8 mouse cellular contexts compared by ENCODE assay signal in genomic region chr1:131119026-131119425, GRCm38 (mm10). TPM values are rescaled to one million over a fixed set of nuclear protein-coding genes. Genes with fewer than 3 reads are reported as not detected.
DNase-seq lines count a peak whose midpoint lies in the region; ATAC-seq and TF ChIP-seq lines count a peak whose summit lies in the region.

No protein-coding gene starts in this region.

- no peak overlapping the region for H3K4me3 ChIP-seq in heart, postnatal 0 days (ENCODE audit: low read depth, low read length)
- H3K4me3 ChIP-seq in G1E (ENCODE audit: low read depth, low read length) = peak overlapping the region; percentile 18; the same call in 1 of the 2 replicates
- no peak overlapping the region for H3K4me3 ChIP-seq in midbrain, embryonic 13.5 days (replicated peaks)
- H3K4me3 ChIP-seq in forebrain, embryonic 12.5 days (replicated peaks) = no peak overlapping the region

- H3K27me3 ChIP-seq in heart, postnatal 0 days (ENCODE audit: control insufficient read depth, insufficient read depth, low read length) = no peaks in the 10 kb centered on the region
- H3K27me3 ChIP-seq in G1E (ENCODE audit: insufficient read depth, low read length) = peaks cover 32% of the 10 kb centered on the region
- H3K27me3 ChIP-seq in midbrain, embryonic 13.5 days = no peaks in the 10 kb centered on the region
- H3K27me3 ChIP-seq in forebrain, embryonic 12.5 days = no peaks in the 10 kb centered on the region

- H3K9ac ChIP-seq in heart, postnatal 0 days (replicated peaks; ENCODE audit: low read depth, low read length) = no peak overlapping the region
- H3K9ac ChIP-seq in midbrain, embryonic 13.5 days (replicated peaks) = no peak overlapping the region
- no peak overlapping the region for H3K9ac ChIP-seq in forebrain, embryonic 12.5 days

- 68% methylated on average over 2 of the region's 2 CpGs for WGBS in heart, postnatal 0 days
- WGBS in midbrain, embryonic 13.5 days = 71% methylated on average over 2 of the region's 2 CpGs
- WGBS in forebrain, embryonic 12.5 days = 63% methylated on average over 2 of the region's 2 CpGs

- no peaks in the 10 kb centered on the region for H3K9me3 ChIP-seq in heart, postnatal 0 days (replicated peaks; ENCODE audit: control insufficient read depth, low read length)
- no peaks in the 10 kb centered on the region for H3K9me3 ChIP-seq in G1E (replicated peaks)
- no peaks in the 10 kb centered on the region for H3K9me3 ChIP-seq in midbrain, embryonic 13.5 days
- H3K9me3 ChIP-seq in forebrain, embryonic 12.5 days = no peaks in the 10 kb centered on the region

- no peak for DNase-seq in heart, postnatal 0 days (ENCODE audit: low spot score)
- DNase-seq in heart, adult 9 months (ENCODE audit: low spot score in 2 of 2) = no peak
- DNase-seq in G1E (ENCODE audit: low spot score) = no peak
- peak; percentile 44 for DNase-seq in kidney, postnatal 14 days
- no peak for DNase-seq in frontal cortex, postnatal 36 days (ENCODE audit: low spot score in 2 of 2)

- peak; percentile 62 for TF ChIP-seq CTCF in heart, postnatal 0 days (IDR thresholded peaks at IDR 0.05; ENCODE audit: low read depth)
- peak; percentile 65 for TF ChIP-seq CTCF in G1E (IDR thresholded peaks at IDR 0.05; ENCODE audit: low read depth, low read length)

- no peak overlapping the region for H3K4me2 ChIP-seq in heart, postnatal 0 days (ENCODE audit: low read depth, low read length)
- no peak overlapping the region for H3K4me2 ChIP-seq in midbrain, embryonic 13.5 days (replicated peaks)
- no peak overlapping the region for H3K4me2 ChIP-seq in forebrain, embryonic 12.5 days

- peaks cover 4% of the 10 kb centered on the region; the same call in 1 of the 2 replicates for H3K4me1 ChIP-seq in heart, postnatal 0 days (ENCODE audit: control insufficient read depth, insufficient read depth)
- peaks cover 78% of the 10 kb centered on the region for H3K4me1 ChIP-seq in G1E (ENCODE audit: insufficient read depth, low read depth, low read length)
- peaks cover 12% of the 10 kb centered on the region for H3K4me1 ChIP-seq in midbrain, embryonic 13.5 days (replicated peaks)
- H3K4me1 ChIP-seq in forebrain, embryonic 12.5 days = peaks cover 8% of the 10 kb centered on the region

- no peak for ATAC-seq in heart, postnatal 0 days (ENCODE audit: insufficient read depth, low read depth)
- peak; percentile 47 for ATAC-seq in G1E (ENCODE audit: extremely low read depth, insufficient number of reproducible peaks, low FRiP score, poor library complexity, severe bottlenecking)
- ATAC-seq in neutrophil, adult 5-6 weeks (ENCODE audit: extremely low read depth, insufficient number of reproducible peaks, low FRiP score, poor library complexity, severe bottlenecking) = peak; percentile 80
- ATAC-seq in midbrain, embryonic 13.5 days = no peak
- no peak for ATAC-seq in forebrain, embryonic 12.5 days (ENCODE audit: low FRiP score)

- no peaks in the 10 kb centered on the region for H3K36me3 ChIP-seq in heart, postnatal 0 days (replicated peaks; ENCODE audit: control insufficient read depth, insufficient read depth, low read length)
- H3K36me3 ChIP-seq in G1E (replicated peaks) = peaks cover 2% of the 10 kb centered on the region
- H3K36me3 ChIP-seq in midbrain, embryonic 13.5 days = no peaks in the 10 kb centered on the region
- no peaks in the 10 kb centered on the region for H3K36me3 ChIP-seq in forebrain, embryonic 12.5 days (replicated peaks)

- no peak for TF ChIP-seq EP300 in heart, postnatal 0 days (IDR thresholded peaks at IDR 0.05; ENCODE audit: low read depth)

- no peak overlapping the region for H3K27ac ChIP-seq in heart, postnatal 0 days (ENCODE audit: low read depth)
- no peak overlapping the region for H3K27ac ChIP-seq in midbrain, embryonic 13.5 days
- H3K27ac ChIP-seq in forebrain, embryonic 12.5 days = no peak overlapping the region

RNA-seq across cellular contexts. Expression of gene Dyrk3, which starts 19.1 kb away (rescaled TPM):
- total RNA-seq in heart, postnatal 0 days (2014; rRNA removed; ENCODE audit: low replicate concordance) = 1.3 and 1.4 TPM in 2 replicates
- polyA plus RNA-seq in heart, postnatal 0 days (2015; fragmentation: Nextera tagmentation; extraction: Ambion mirVana) = 0.60 and 0.86 TPM in 2 replicates
- total RNA-seq in G1E (2014; fragmentation: Nextera tagmentation) = 52.4 and 59.4 TPM in 2 replicates
- 16.9 and 18.1 TPM in 2 replicates for total RNA-seq in G1E (2017)
- polyA plus RNA-seq in G1E (2012) = 21.1 and 21.9 TPM in 2 replicates
- 1.2 and 1.7 TPM in 2 replicates for total RNA-seq in neutrophil, adult 5-6 weeks (2017)
- polyA plus RNA-seq in midbrain, embryonic 13.5 days (2015; fragmentation: Nextera tagmentation; extraction: Ambion mirVana) = 18.3 and 19.2 TPM in 2 replicates
- polyA plus RNA-seq in forebrain, embryonic 12.5 days (2016; fragmentation: Nextera tagmentation; extraction: Ambion mirVana) = 20.9 and 21.8 TPM in 2 replicates

RNA-seq across cellular contexts. Expression of gene Mapkapk2, which starts 21.4 kb away (rescaled TPM):
- 302 and 348 TPM in 2 replicates for total RNA-seq in heart, postnatal 0 days (2014; rRNA removed; ENCODE audit: low replicate concordance)
- polyA plus RNA-seq in heart, postnatal 0 days (2015; fragmentation: Nextera tagmentation; extraction: Ambion mirVana) = 62.6 and 69.9 TPM in 2 replicates
- total RNA-seq in G1E (2014; fragmentation: Nextera tagmentation) = 93.4 and 112 TPM in 2 replicates
- 53.1 and 63.8 TPM in 2 replicates for total RNA-seq in G1E (2017)
- polyA plus RNA-seq in G1E (2012) = 64.3 and 79.4 TPM in 2 replicates
- 103 and 112 TPM in 2 replicates for total RNA-seq in neutrophil, adult 5-6 weeks (2017)
- 29.0 and 36.3 TPM in 2 replicates for polyA plus RNA-seq in midbrain, embryonic 13.5 days (2015; fragmentation: Nextera tagmentation; extraction: Ambion mirVana)
- 51.0 and 55.3 TPM in 2 replicates for polyA plus RNA-seq in forebrain, embryonic 12.5 days (2016; fragmentation: Nextera tagmentation; extraction: Ambion mirVana)

RNA-seq across cellular contexts. Expression of gene Eif2d, which starts 34.0 kb away (rescaled TPM):
- 16.6 and 27.0 TPM in 2 replicates for total RNA-seq in heart, postnatal 0 days (2014; rRNA removed; ENCODE audit: low replicate concordance)
- 38.3 and 39.6 TPM in 2 replicates for polyA plus RNA-seq in heart, postnatal 0 days (2015; fragmentation: Nextera tagmentation; extraction: Ambion mirVana)
- total RNA-seq in G1E (2014; fragmentation: Nextera tagmentation) = 297 and 347 TPM in 2 replicates
- total RNA-seq in G1E (2017) = 79.5 and 89.2 TPM in 2 replicates
- 58.0 and 70.5 TPM in 2 replicates for polyA plus RNA-seq in G1E (2012)
- total RNA-seq in neutrophil, adult 5-6 weeks (2017) = 18.4 and 19.5 TPM in 2 replicates
- polyA plus RNA-seq in midbrain, embryonic 13.5 days (2015; fragmentation: Nextera tagmentation; extraction: Ambion mirVana) = 49.3 and 53.8 TPM in 2 replicates
- 54.8 and 56.0 TPM in 2 replicates for polyA plus RNA-seq in forebrain, embryonic 12.5 days (2016; fragmentation: Nextera tagmentation; extraction: Ambion mirVana)

Comparison
In these comparisons a context has a peak if more than half of its experiments do, and no peak if none do; other contexts are left out.
1. ATAC-seq: peak in G1E (single experiment) and neutrophil, adult 5-6 weeks (single experiment); none in heart, postnatal 0 days (single experiment), midbrain, embryonic 13.5 days (single experiment) and forebrain, embryonic 12.5 days (single experiment).
2. RNA of gene Dyrk3, which starts 19.1 kb away (polyA plus RNA-seq): 21.1 to 21.9 TPM in G1E, 20.9 to 21.8 TPM in forebrain, embryonic 12.5 days and 18.3 to 19.2 TPM in midbrain, embryonic 13.5 days; 0.60 to 0.86 TPM in heart, postnatal 0 days; every median in the first group is over 10 times any median in the second.